Mouse (Mus musculus) testis, adult 2 months (tissue): ENCODE measurements around the gene Inpp5k.

ENCODE experiments used
- CTCF ChIP-seq: fragments of 200-500 bp; IDR thresholded peaks from 2 replicates; pipeline ENCODE4 v1.5.1; 2012; ENCODE audit warnings: low read depth, mild to moderate bottlenecking, inconsistent platforms, low read length, moderate library complexity; ENCODE audit not compliant: control insufficient read depth, insufficient read depth, insufficient replicate concordance
- POLR2A ChIP-seq: fragments of 200-500 bp; IDR thresholded peaks from 2 replicates; pipeline ENCODE4 v1.6.1; 2012; ENCODE audit warnings: low read depth, mild to moderate bottlenecking, inconsistent platforms, low read length, moderate library complexity; ENCODE audit not compliant: control insufficient read depth

DNA sequence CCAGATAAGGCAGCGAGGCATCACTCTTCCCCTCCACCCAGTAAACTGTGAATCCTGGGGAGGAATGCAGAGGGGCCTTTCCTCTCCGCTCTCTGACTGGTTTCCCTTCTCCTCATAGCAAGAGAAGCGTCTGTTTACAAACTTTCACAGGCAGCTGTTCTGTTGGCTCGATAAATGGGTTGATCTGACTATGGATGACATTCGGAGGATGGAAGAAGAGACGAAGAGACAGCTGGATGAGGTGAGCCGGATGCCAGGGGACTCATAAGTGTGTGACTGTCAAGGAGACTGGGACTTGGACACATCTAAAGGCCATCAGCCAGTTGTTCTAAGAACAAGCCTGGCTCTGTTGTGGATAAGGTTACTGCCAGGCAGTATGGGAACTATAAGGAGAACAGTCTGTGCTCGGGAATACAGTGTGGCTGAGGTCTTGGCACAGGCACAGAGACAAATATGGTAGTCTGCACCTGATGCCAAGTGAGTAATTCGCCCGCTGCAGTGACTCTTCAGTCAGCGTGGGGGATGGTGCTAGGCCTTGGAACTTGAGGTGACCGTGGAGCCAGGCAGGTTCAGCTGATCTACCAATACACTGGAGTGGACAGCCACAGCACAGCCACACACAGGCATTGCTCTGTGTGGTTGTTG, 10.5 kb upstream of the Inpp5k start:
- TF ChIP-seq CTCF (no peak), POLR2A (no peak)
